Mouse (Mus musculus): Measurements from ENCODE around the gene Ndufb5. TPM values are rescaled to one million over a fixed set of nuclear protein-coding genes. Genes with fewer than 3 reads are reported as not detected.

The Ndufb5 gene
- polyA plus RNA-seq, 1 experiment = 0.60 TPM

DNA sequence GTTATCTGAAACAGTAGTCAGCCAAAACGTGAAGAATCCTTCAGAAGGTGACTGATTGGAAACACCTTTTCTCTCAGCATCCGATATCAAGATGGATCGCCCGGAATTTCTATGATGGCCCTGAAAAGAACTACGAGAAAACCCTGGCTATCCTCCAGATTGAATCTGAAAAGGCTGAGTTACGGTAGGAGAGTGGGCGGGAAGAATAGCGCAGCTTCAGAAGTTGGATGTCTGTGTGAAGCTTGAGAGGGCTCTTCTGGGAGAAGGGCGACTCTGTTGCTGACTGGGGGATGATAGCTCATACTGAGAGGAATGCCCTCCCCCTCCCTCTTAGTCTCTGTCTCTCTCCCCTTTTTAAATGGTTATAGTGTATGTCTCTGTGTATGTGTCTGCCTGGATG lies 11.6 kb downstream of the Ndufb5 start:
- TF ChIP-seq TAL1 (IDR thresholded peaks at IDR 0.05; ENCODE audit: low read length) = no peak
- TF ChIP-seq GATA1 (IDR thresholded peaks at IDR 0.05; ENCODE audit: low read length) = no peak
- no peak overlapping the region for H3K4me3 ChIP-seq (replicated peaks)
- H3K36me3 ChIP-seq (ENCODE audit: control insufficient read depth) = peaks cover 91% of the 10 kb centered on the region
- H3K27me3 ChIP-seq (ENCODE audit: control insufficient read depth) = no peaks in the 10 kb centered on the region
- no peaks in the 10 kb centered on the region; the same call in 1 of the 2 replicates for H3K4me1 ChIP-seq (ENCODE audit: control insufficient read depth)
- no peaks in the 10 kb centered on the region for H3K9me3 ChIP-seq (ENCODE audit: control insufficient read depth, low read length)

DNA sequence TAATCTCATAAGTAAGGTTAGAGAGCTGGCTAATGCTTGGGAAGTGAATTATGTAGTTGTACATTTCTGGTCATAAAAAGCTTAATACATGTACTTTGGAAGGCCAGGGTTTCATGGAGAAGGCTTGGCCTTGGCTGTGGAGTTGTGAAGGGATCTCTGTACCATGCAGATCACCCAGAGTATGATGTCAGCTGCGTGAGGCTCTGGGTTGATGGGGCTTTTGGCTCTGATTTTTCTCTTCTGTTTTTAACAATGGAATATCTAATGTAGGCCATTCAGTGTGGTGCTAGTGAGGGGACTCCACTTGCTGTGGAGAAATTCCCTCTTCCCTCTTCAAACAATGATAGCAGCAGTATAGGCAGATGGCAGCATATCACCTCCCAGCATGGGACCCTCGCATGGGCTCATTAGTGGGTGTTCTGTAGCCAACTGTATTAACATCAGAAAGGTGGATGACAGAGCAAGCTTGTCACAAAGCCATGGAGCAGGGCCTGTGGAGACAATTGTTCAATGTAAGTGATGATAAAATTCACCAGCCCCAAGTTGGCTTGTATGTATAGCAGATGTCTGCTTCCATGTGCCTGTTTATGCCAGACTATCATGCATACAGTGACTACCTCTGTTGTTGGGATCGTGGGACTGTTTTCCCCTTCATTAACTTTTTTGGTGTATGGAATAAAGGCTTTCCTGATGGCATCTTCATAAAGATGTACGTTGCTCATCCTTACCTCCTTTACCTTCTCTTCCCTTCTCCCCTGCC lies 13.2 kb downstream of the Ndufb5 start:
- Histone ChIP-seq H3K9me3 (ENCODE audit: control insufficient read depth, low read length) (no peaks in the 10 kb centered on the region), H3K27me3 (ENCODE audit: control insufficient read depth) (no peaks in the 10 kb centered on the region), H3K4me1 (ENCODE audit: control insufficient read depth) (no peaks in the 10 kb centered on the region), H3K4me3 (replicated peaks) (no peak overlapping the region), H3K36me3 (ENCODE audit: control insufficient read depth) (peaks cover 88% of the 10 kb centered on the region)
- TF ChIP-seq TAL1 (IDR thresholded peaks at IDR 0.05; ENCODE audit: low read length) (no peak), GATA1 (IDR thresholded peaks at IDR 0.05; ENCODE audit: low read length) (no peak)

DNA sequence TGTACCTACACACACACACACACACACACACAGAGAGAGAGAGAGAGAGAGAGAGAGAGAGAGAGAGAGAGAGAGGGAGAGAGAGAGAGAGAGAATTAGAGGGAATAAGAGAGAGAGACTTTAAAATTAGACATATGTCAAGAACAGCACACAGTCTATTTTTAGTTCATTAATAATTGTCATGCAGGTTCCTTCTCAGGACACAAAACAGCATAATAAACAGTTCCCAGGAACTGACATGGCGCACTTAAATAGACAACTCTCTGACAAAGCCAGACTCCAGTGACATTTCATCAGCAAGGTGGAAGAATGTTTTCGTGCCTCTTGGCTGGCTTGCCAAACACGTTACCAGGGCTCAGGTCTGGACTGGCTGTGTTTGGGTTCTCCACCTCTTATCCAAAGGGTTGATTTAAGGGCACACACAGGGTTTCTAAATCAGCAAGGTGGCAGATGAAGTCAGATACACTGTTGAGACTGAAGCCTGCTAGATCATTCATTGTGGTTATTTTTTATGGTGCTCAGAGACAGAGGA lies 17.7 kb downstream of the Ndufb5 start:
- Histone ChIP-seq H3K9me3 (ENCODE audit: control insufficient read depth, low read length) (no peaks in the 10 kb centered on the region), H3K36me3 (ENCODE audit: control insufficient read depth) (peaks cover 46% of the 10 kb centered on the region), H3K4me1 (ENCODE audit: control insufficient read depth) (no peaks in the 10 kb centered on the region), H3K4me3 (replicated peaks) (no peak overlapping the region), H3K27me3 (ENCODE audit: control insufficient read depth) (no peaks in the 10 kb centered on the region)
- TF ChIP-seq GATA1 (IDR thresholded peaks at IDR 0.05; ENCODE audit: low read length) = no peak
- TF ChIP-seq TAL1 (IDR thresholded peaks at IDR 0.05; ENCODE audit: low read length) = no peak

DNA sequence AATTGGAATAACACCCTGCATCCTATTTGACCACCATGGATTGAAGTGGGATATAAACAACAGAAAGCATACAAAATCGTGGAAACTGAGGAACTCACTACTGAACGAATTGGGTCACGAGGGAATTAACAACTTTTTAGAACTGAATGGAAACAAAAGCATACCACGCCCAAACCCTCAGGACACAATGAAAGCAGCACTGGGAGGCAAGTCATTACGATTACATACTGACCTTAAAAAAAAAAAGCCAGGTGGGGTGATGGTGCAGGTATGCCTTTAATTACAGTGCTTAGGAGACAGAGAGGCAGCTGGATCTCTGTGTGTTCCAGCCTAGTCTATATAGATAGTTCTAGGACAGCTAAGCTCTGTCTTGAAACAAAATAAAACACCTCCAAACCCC lies 22.4 kb downstream of the Ndufb5 start:
- Histone ChIP-seq H3K27me3 (ENCODE audit: control insufficient read depth) (no peaks in the 10 kb centered on the region), H3K36me3 (ENCODE audit: control insufficient read depth) (peaks cover 3% of the 10 kb centered on the region; the same call in 1 of the 2 replicates), H3K9me3 (ENCODE audit: control insufficient read depth, low read length) (no peaks in the 10 kb centered on the region), H3K4me1 (ENCODE audit: control insufficient read depth) (no peaks in the 10 kb centered on the region), H3K4me3 (replicated peaks) (no peak overlapping the region)
- TF ChIP-seq TAL1 (IDR thresholded peaks at IDR 0.05; ENCODE audit: low read length) (no peak), GATA1 (IDR thresholded peaks at IDR 0.05; ENCODE audit: low read length) (no peak)

DNA sequence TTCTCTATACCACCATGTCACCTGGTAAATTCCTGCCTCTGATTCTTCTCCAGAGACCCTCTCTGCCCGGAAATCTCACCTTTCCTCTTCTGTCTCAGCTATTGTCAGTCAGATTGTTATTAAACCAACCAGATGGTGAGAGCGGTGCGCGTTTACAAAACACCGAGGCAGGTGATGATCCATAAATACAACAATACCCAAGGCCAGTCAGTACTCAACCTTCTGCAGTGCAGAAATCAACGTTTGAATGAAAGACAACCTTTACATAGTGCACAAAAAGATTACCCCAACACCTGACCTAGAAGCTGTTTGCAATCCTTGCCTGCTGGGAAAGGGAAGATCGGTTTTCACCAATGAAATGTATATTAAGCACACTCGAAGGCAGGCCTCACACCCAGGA lies 26.2 kb downstream of the Ndufb5 start:
- no peaks in the 10 kb centered on the region for H3K9me3 ChIP-seq (ENCODE audit: control insufficient read depth, low read length)
- no peaks in the 10 kb centered on the region for H3K27me3 ChIP-seq (ENCODE audit: control insufficient read depth)
- H3K4me1 ChIP-seq (ENCODE audit: control insufficient read depth) = no peaks in the 10 kb centered on the region
- no peak for TF ChIP-seq TAL1 (IDR thresholded peaks at IDR 0.05; ENCODE audit: low read length)
- TF ChIP-seq GATA1 (IDR thresholded peaks at IDR 0.05; ENCODE audit: low read length) = no peak
- no peak overlapping the region for H3K4me3 ChIP-seq (replicated peaks)
- no peaks in the 10 kb centered on the region for H3K36me3 ChIP-seq (ENCODE audit: control insufficient read depth)

DNA sequence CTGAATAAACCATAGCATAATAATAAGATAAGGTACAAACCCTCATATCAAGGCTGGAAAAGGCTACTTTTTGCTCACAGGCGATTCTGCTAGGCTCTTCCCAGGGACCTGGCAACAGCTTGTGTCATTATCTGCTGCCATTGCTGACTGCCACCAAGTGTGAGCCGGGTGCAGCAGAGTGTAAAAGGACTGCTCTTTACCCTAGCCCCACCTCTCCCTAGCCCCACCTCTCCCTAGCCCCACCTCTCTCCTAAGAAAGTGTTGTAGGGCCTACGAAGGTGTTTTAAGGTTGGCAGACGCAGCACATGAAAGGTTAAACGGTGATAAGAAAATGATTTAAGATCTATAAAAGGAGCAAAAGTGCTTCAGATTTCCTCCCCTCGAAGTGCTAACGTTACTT lies 27.1 kb downstream of the Ndufb5 start:
- Histone ChIP-seq H3K27me3 (ENCODE audit: control insufficient read depth) (no peaks in the 10 kb centered on the region), H3K4me3 (replicated peaks) (no peak overlapping the region), H3K9me3 (ENCODE audit: control insufficient read depth, low read length) (no peaks in the 10 kb centered on the region), H3K36me3 (ENCODE audit: control insufficient read depth) (no peaks in the 10 kb centered on the region), H3K4me1 (ENCODE audit: control insufficient read depth) (no peaks in the 10 kb centered on the region)
- TF ChIP-seq TAL1 (IDR thresholded peaks at IDR 0.05; ENCODE audit: low read length) (no peak), GATA1 (IDR thresholded peaks at IDR 0.05; ENCODE audit: low read length) (no peak)

DNA sequence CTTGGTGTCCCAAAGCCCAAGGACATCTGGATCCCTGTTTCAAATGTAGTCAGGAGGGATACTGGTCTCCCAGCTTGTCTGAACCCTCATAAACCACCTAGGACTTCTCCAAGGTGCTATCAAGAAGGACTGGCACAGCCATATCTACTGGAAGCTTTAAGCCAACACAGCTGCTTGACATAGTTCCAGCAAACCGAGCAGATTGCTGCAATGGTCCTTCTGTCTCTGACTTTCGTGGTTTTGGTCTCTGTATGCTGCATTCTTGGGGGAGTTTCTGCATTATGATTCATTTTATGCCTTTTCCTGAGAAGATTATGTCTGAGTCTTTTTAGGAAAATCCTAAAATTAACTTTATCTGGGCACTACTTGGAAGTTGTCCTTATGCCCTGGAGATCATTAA lies 34.0 kb downstream of the Ndufb5 start:
- H3K27me3 ChIP-seq (ENCODE audit: control insufficient read depth) = no peaks in the 10 kb centered on the region
- no peaks in the 10 kb centered on the region for H3K36me3 ChIP-seq (ENCODE audit: control insufficient read depth)
- no peaks in the 10 kb centered on the region for H3K9me3 ChIP-seq (ENCODE audit: control insufficient read depth, low read length)
- no peaks in the 10 kb centered on the region for H3K4me1 ChIP-seq (ENCODE audit: control insufficient read depth)
- no peak overlapping the region for H3K4me3 ChIP-seq (replicated peaks)
- TF ChIP-seq TAL1 (IDR thresholded peaks at IDR 0.05; ENCODE audit: low read length) = no peak
- TF ChIP-seq GATA1 (IDR thresholded peaks at IDR 0.05; ENCODE audit: low read length) = no peak

Other genes starting within 250 kb of the Ndufb5 start
- not detected in 2 replicates for gene Kcnmb3, start 244.8 kb upstream of the Ndufb5 start, polyA plus RNA-seq (2012)
- 0.16 TPM in 2 replicates for gene Zfp639, start 226.7 kb upstream of the Ndufb5 start, polyA plus RNA-seq (2012)
- gene Mfn1, start 207.5 kb upstream of the Ndufb5 start, polyA plus RNA-seq (2012) = 0.33 and 0.48 TPM in 2 replicates
- gene Gnb4, start 120.4 kb upstream of the Ndufb5 start, polyA plus RNA-seq (2012) = 0.05 and 0.07 TPM in 2 replicates
- gene Actl6a, start 30.7 kb upstream of the Ndufb5 start, polyA plus RNA-seq (2012) = 0.90 and 1.4 TPM in 2 replicates
- gene Mrpl47, start 615 bp downstream of the Ndufb5 start, polyA plus RNA-seq (2012) = 0.10 and 0.25 TPM in 2 replicates
- gene Usp13, start 80.6 kb downstream of the Ndufb5 start, polyA plus RNA-seq (2012) = not detected in 2 replicates

All from erythroblast, embryonic 14.5 days (primary cell).